Mouse (Mus musculus): ENCODE data around the gene Fbxo2.
A peak's percentile ranks its signal among the peaks of the same experiment; 100 is the strongest.

- TF ChIP-seq CTCF (IDR thresholded peaks at IDR 0.05; ENCODE audit: extremely low read depth, insufficient read length, insufficient replicate concordance, low read depth, low read length) (peak; percentile 93), POLR2A (IDR thresholded peaks at IDR 0.05; ENCODE audit: low read depth, low read length) (no peak)
These were observed 10.4 kb downstream of the Fbxo2 start for GRCm38 (mm10) chr4:148170842-148171241.

Data from small intestine, adult 2 months (tissue).